Mouse (Mus musculus) lung, adult 2 months (tissue): ENCODE results near the gene Trmt10b.

Source experiments
- CTCF ChIP-seq: fragments of 200-500 bp; IDR thresholded peaks from 2 replicates; pipeline ENCODE4 v1.5.1; 2011; ENCODE audit warnings: mild to moderate bottlenecking, low read length, control low read depth; ENCODE audit not compliant: insufficient read depth
- POLR2A ChIP-seq: fragments of 200-500 bp; IDR thresholded peaks from 2 replicates; pipeline ENCODE4 v1.6.1; 2011; ENCODE audit warnings: low read depth, mild to moderate bottlenecking, control low read depth, low read length, borderline replicate concordance; ENCODE audit errors: extremely low read depth

DNA sequence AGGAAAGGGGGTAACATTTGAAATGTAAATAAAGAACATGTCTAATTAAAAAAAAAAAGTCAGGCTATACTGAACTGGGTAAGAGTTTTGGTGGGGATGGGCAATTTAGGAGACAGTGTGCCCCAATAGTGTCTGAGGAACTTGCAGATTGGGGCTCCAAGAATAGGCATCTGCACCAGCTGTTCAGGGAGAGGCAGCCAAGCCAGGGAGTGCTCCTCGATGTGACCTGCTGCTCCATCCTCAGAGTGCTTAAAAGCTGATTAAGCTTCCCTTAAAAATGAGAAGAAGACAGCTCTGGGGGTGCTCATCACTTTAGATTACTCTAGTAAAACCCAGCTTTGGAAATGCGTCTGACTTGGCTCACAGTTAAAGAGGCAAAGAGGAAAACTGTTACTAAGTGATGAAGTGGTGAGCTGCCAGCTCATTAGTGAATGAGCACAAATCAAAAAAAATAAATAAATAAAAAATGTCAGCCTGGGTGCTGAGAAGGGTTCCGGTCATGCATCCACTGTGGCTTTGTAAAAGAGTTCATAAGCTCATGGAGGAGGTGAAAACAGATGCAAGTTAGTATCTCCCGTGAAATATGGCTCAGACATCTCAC, 37.6 kb upstream of the Trmt10b start:
- TF ChIP-seq POLR2A (no peak), CTCF (no peak)
